Mouse (Mus musculus): ENCODE measurements around the gene Hoxb9. TPM values are rescaled to one million over a fixed set of nuclear protein-coding genes. Genes with fewer than 3 reads are reported as not detected.
A peak's percentile ranks its signal among the peaks of the same experiment; 100 is the strongest.

Hoxb9 gene
- not detected in 2 replicates for polyA plus RNA-seq (2014; fragmentation: Nextera tagmentation; extraction: Ambion mirVana)

- Histone ChIP-seq H3K9me3 (ENCODE audit: control insufficient read depth, low read length) (no peaks in the 10 kb centered on the region), H3K27ac (replicated peaks in 1 of 2; ENCODE audit: control insufficient read depth in 1 of 2, insufficient read depth in 1 of 2, low read depth in 2 of 2, low read length in 2 of 2) (no peak within 1 kb of the TSS), H3K36me3 (ENCODE audit: control insufficient read depth, insufficient read depth, low read length) (no peaks in the 10 kb centered on the region), H3K27me3 (ENCODE audit: control insufficient read depth, insufficient read depth, low read length) (peaks cover 100% of the 10 kb centered on the region), H3K4me2 (ENCODE audit: low read length) (peak within 1 kb of the TSS; percentile 48), H3K4me1 (ENCODE audit: control insufficient read depth in 2 of 2, insufficient read depth in 2 of 2, low read length in 2 of 2) (peaks cover 0 to 11% of the 10 kb centered on the region in 2 experiments; a peak in 2 of 4 replicates), H3K4me3 (ENCODE audit: control insufficient read depth in 1 of 2, insufficient read depth in 1 of 2, low read depth in 1 of 2, low read length in 2 of 2) (peak within 1 kb of the TSS in 1 of 2 experiments; percentile 29; a peak in 2 of 4 replicates), H3K9ac (ENCODE audit: low read length) (no peak within 1 kb of the TSS)
- ATAC-seq (ENCODE audit: insufficient number of reproducible peaks, insufficient read depth, low FRiP score, low read depth) = no peak
- WGBS = under 1% methylated on average over 38 of the region's 40 CpGs
Observed at GRCm38 (mm10) chr11:96270996-96271540, at the start of gene Hoxb9. Gene Hoxb9 (plus strand): TSS chr11:96271457.

DNA sequence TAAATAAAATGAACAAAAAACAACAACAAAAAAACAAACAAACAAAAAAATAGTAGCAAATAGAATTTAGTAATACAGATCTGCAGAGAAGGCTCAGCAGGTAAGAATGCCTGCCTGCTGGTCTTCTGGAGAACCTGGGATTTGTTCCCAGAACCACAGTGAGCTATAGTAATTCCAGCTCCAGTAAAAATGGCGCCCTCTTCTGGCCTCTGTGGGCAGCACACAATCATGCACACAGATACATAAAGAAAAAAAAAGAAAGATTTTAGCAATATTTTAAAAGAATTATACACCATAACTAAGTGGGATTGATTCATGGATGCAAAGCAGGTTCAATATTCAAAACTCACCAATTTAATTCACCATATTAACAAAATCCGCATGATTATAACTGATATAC lies 47.4 kb upstream of the Hoxb9 start:
- Histone ChIP-seq H3K36me3 (ENCODE audit: control insufficient read depth, insufficient read depth, low read length) (no peaks in the 10 kb centered on the region), H3K4me1 (ENCODE audit: control insufficient read depth in 2 of 2, insufficient read depth in 2 of 2, low read length in 2 of 2) (no peaks in the 10 kb centered on the region), H3K4me2 (ENCODE audit: low read length) (no peak overlapping the region), H3K9ac (ENCODE audit: low read length) (no peak overlapping the region), H3K27ac (replicated peaks in 1 of 2; ENCODE audit: control insufficient read depth in 1 of 2, insufficient read depth in 1 of 2, low read depth in 2 of 2, low read length in 2 of 2) (no peak overlapping the region), H3K4me3 (ENCODE audit: control insufficient read depth in 1 of 2, insufficient read depth in 1 of 2, low read depth in 1 of 2, low read length in 2 of 2) (no peak overlapping the region), H3K27me3 (ENCODE audit: control insufficient read depth, insufficient read depth, low read length) (peaks cover 15% of the 10 kb centered on the region), H3K9me3 (ENCODE audit: control insufficient read depth, low read length) (peaks cover 14% of the 10 kb centered on the region)
- WGBS = 40% methylated on average over 2 of the region's 2 CpGs
- no peak for ATAC-seq (ENCODE audit: insufficient number of reproducible peaks, insufficient read depth, low FRiP score, low read depth)

GRCm38 (mm10) chr11:96227676-96228075 lies 43.6 kb upstream of the Hoxb9 start:
- Histone ChIP-seq H3K4me1 (ENCODE audit: control insufficient read depth in 2 of 2, insufficient read depth in 2 of 2, low read length in 2 of 2) (no peaks in the 10 kb centered on the region), H3K27ac (replicated peaks in 1 of 2; ENCODE audit: control insufficient read depth in 1 of 2, insufficient read depth in 1 of 2, low read depth in 2 of 2, low read length in 2 of 2) (no peak overlapping the region), H3K9ac (ENCODE audit: low read length) (no peak overlapping the region), H3K4me2 (ENCODE audit: low read length) (no peak overlapping the region), H3K27me3 (ENCODE audit: control insufficient read depth, insufficient read depth, low read length) (peaks cover 16% of the 10 kb centered on the region), H3K36me3 (ENCODE audit: control insufficient read depth, insufficient read depth, low read length) (no peaks in the 10 kb centered on the region), H3K4me3 (ENCODE audit: control insufficient read depth in 1 of 2, insufficient read depth in 1 of 2, low read depth in 1 of 2, low read length in 2 of 2) (no peak overlapping the region), H3K9me3 (ENCODE audit: control insufficient read depth, low read length) (peaks cover 7% of the 10 kb centered on the region)
- no peak for ATAC-seq (ENCODE audit: insufficient number of reproducible peaks, insufficient read depth, low FRiP score, low read depth)
- 65% methylated on average over 9 of the region's 9 CpGs for WGBS

DNA sequence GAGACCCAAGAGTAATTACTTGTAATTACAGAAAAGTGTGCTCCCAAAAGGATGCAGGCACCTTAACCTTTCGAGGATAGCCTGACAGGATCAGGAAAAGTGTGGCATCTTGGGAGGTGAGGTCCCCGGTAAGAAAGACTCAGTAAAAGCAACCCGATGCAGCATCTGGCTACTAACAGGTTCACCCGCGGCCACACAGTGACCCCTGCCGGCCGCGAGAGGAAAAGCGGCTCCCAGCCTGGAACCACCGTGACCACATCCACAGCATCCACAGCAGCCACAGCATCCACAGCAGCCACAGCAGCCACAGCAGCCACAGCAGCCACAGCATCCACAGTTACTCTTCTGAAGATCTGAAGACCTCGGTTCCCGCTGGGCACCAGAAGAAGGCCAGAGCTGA lies 36.4 kb upstream of the Hoxb9 start:
- H3K4me2 ChIP-seq (ENCODE audit: low read length) = no peak overlapping the region
- H3K27me3 ChIP-seq (ENCODE audit: control insufficient read depth, insufficient read depth, low read length) = peaks cover 67% of the 10 kb centered on the region
- H3K9ac ChIP-seq (ENCODE audit: low read length) = no peak overlapping the region
- no peak for ATAC-seq (ENCODE audit: insufficient number of reproducible peaks, insufficient read depth, low FRiP score, low read depth)
- H3K4me3 ChIP-seq (ENCODE audit: control insufficient read depth in 1 of 2, insufficient read depth in 1 of 2, low read depth in 1 of 2, low read length in 2 of 2) = no peak overlapping the region
- no peaks in the 10 kb centered on the region for H3K9me3 ChIP-seq (ENCODE audit: control insufficient read depth, low read length)
- 3% methylated on average over 12 of the region's 12 CpGs for whole genome bisulfite sequencing
- no peaks in the 10 kb centered on the region for H3K4me1 ChIP-seq (ENCODE audit: control insufficient read depth in 2 of 2, insufficient read depth in 2 of 2, low read length in 2 of 2)
- H3K27ac ChIP-seq (replicated peaks in 1 of 2; ENCODE audit: control insufficient read depth in 1 of 2, insufficient read depth in 1 of 2, low read depth in 2 of 2, low read length in 2 of 2) = no peak overlapping the region
- no peaks in the 10 kb centered on the region for H3K36me3 ChIP-seq (ENCODE audit: control insufficient read depth, insufficient read depth, low read length)

GRCm38 (mm10) chr11:96240211-96240610 lies 31.0 kb upstream of the Hoxb9 start:
- H3K27me3 ChIP-seq (ENCODE audit: control insufficient read depth, insufficient read depth, low read length) = peaks cover 41% of the 10 kb centered on the region
- H3K36me3 ChIP-seq (ENCODE audit: control insufficient read depth, insufficient read depth, low read length) = no peaks in the 10 kb centered on the region
- 3% methylated on average over 7 of the region's 7 CpGs for WGBS
- no peak overlapping the region for H3K4me2 ChIP-seq (ENCODE audit: low read length)
- H3K27ac ChIP-seq (replicated peaks in 1 of 2; ENCODE audit: control insufficient read depth in 1 of 2, insufficient read depth in 1 of 2, low read depth in 2 of 2, low read length in 2 of 2) = no peak overlapping the region
- ATAC-seq (ENCODE audit: insufficient number of reproducible peaks, insufficient read depth, low FRiP score, low read depth) = no peak
- no peak overlapping the region for H3K9ac ChIP-seq (ENCODE audit: low read length)
- no peaks in the 10 kb centered on the region for H3K9me3 ChIP-seq (ENCODE audit: control insufficient read depth, low read length)
- no peak overlapping the region for H3K4me3 ChIP-seq (ENCODE audit: control insufficient read depth in 1 of 2, insufficient read depth in 1 of 2, low read depth in 1 of 2, low read length in 2 of 2)
- H3K4me1 ChIP-seq (ENCODE audit: control insufficient read depth in 2 of 2, insufficient read depth in 2 of 2, low read length in 2 of 2) = no peaks in the 10 kb centered on the region

DNA sequence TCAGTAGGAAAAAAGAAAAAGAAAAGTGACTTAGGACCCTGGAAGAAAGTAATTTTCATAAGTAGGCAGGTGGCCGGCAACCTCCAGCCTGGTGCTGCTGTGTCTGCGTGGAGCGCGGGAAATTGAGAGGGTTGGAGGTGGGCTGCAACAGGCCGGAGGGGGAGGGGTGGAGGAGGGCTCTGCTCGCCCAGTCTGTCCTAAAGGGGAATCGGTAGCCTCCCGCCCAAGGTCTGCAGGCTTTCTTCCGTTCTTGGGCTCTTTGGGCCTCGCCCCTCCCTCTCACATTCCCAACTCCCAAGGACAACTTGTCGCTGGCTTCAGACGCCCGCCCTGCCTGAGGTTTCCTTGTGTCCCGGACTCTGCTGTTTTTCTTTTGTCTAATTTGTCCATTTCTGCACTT lies 20.4 kb upstream of the Hoxb9 start:
- no peak overlapping the region for H3K4me2 ChIP-seq (ENCODE audit: low read length)
- no peaks in the 10 kb centered on the region for H3K36me3 ChIP-seq (ENCODE audit: control insufficient read depth, insufficient read depth, low read length)
- no peaks in the 10 kb centered on the region for H3K9me3 ChIP-seq (ENCODE audit: control insufficient read depth, low read length)
- peaks cover 87% of the 10 kb centered on the region for H3K27me3 ChIP-seq (ENCODE audit: control insufficient read depth, insufficient read depth, low read length)
- H3K4me1 ChIP-seq (ENCODE audit: control insufficient read depth in 2 of 2, insufficient read depth in 2 of 2, low read length in 2 of 2) = no peaks in the 10 kb centered on the region; a peak in 1 of 4 replicates
- no peak overlapping the region for H3K4me3 ChIP-seq (ENCODE audit: control insufficient read depth in 1 of 2, insufficient read depth in 1 of 2, low read depth in 1 of 2, low read length in 2 of 2)
- WGBS = 0% methylated on average over 14 of the region's 14 CpGs
- no peak for ATAC-seq (ENCODE audit: insufficient number of reproducible peaks, insufficient read depth, low FRiP score, low read depth)
- no peak overlapping the region for H3K27ac ChIP-seq (replicated peaks in 1 of 2; ENCODE audit: control insufficient read depth in 1 of 2, insufficient read depth in 1 of 2, low read depth in 2 of 2, low read length in 2 of 2)
- no peak overlapping the region for H3K9ac ChIP-seq (ENCODE audit: low read length)

- no peaks in the 10 kb centered on the region for H3K36me3 ChIP-seq (ENCODE audit: control insufficient read depth, insufficient read depth, low read length)
- peaks cover 87% of the 10 kb centered on the region for H3K27me3 ChIP-seq (ENCODE audit: control insufficient read depth, insufficient read depth, low read length)
- no peaks in the 10 kb centered on the region for H3K9me3 ChIP-seq (ENCODE audit: control insufficient read depth, low read length)
- 1% methylated on average over 46 of the region's 46 CpGs for WGBS
- H3K27ac ChIP-seq (replicated peaks in 1 of 2; ENCODE audit: control insufficient read depth in 1 of 2, insufficient read depth in 1 of 2, low read depth in 2 of 2, low read length in 2 of 2) = no peak overlapping the region
- no peaks in the 10 kb centered on the region; a peak in 1 of 4 replicates for H3K4me1 ChIP-seq (ENCODE audit: control insufficient read depth in 2 of 2, insufficient read depth in 2 of 2, low read length in 2 of 2)
- H3K9ac ChIP-seq (ENCODE audit: low read length) = no peak overlapping the region
- no peak overlapping the region for H3K4me2 ChIP-seq (ENCODE audit: low read length)
- H3K4me3 ChIP-seq (ENCODE audit: control insufficient read depth in 1 of 2, insufficient read depth in 1 of 2, low read depth in 1 of 2, low read length in 2 of 2) = no peak overlapping the region
- no peak for ATAC-seq (ENCODE audit: insufficient number of reproducible peaks, insufficient read depth, low FRiP score, low read depth)
Observed at GRCm38 (mm10) chr11:96251480-96252031, 19.7 kb upstream of the Hoxb9 start.

Measured in heart, embryonic 14.5 days (tissue).